Mouse (Mus musculus): Measurements from ENCODE around the gene Runx3. TPM values are rescaled to one million over a fixed set of nuclear protein-coding genes. Genes with fewer than 3 reads are reported as not detected.
A peak's percentile ranks its signal among the peaks of the same experiment; 100 is the strongest.

Runx3 gene
- polyA plus RNA-seq, 1 experiment = 20.8 TPM

DNA sequence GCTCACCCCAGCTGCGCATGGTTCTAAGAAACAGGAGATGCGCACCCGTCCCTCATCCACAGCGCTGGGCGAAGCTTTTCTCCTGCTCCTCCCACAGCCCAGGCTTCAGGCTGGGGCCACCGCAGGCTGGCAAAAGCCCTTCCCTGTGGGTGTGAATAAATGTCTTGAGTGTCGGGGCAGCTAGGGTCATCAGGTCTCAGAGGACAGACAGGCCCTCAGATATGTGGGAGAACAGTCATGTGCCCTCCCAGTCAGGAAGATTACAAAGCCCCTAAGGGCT is 39.9 kb upstream of the Runx3 start:
- no peak overlapping the region for H3K4me3 ChIP-seq (replicated peaks; ENCODE audit: control insufficient read depth, low read depth, low read length)
- H3K27ac ChIP-seq (ENCODE audit: control insufficient read depth, insufficient read depth, low read depth, low read length, poor library complexity) = no peak overlapping the region
- H3K4me1 ChIP-seq (ENCODE audit: control insufficient read depth, insufficient read depth, low read length) = no peaks in the 10 kb centered on the region; the same call in 1 of the 2 replicates
- 18% methylated on average over 7 of the region's 7 CpGs for WGBS
- TF ChIP-seq CTCF (IDR thresholded peaks at IDR 0.05; ENCODE audit: control insufficient read depth, insufficient read depth, low read length) (no peak), POLR2A (IDR thresholded peaks at IDR 0.05; ENCODE audit: borderline replicate concordance, control insufficient read depth, low read depth, low read length) (no peak)

DNA sequence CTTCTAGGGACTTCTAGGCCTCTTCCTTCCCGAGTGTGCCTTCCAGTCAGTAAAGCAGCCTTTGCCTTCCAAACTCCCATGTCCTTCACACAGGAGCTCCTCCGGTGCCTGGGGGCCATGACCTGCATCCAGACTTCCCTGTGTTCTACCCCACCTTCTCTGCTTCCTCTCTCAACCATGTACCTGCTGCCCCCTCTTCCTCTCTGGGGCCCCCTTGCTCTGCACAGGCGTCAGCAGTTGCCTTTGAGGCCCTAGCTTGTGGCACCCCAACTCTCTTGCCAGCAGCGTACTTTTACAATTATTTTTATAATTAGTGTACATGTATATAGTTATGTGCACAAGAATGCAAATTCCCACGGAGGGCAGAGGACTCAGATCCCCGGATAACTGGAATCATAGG is 37.4 kb upstream of the Runx3 start:
- TF ChIP-seq POLR2A (IDR thresholded peaks at IDR 0.05; ENCODE audit: borderline replicate concordance, control insufficient read depth, low read depth, low read length) (no peak), CTCF (IDR thresholded peaks at IDR 0.05; ENCODE audit: control insufficient read depth, insufficient read depth, low read length) (no peak)
- H3K4me3 ChIP-seq (replicated peaks; ENCODE audit: control insufficient read depth, low read depth, low read length) = no peak overlapping the region
- H3K4me1 ChIP-seq (ENCODE audit: control insufficient read depth, insufficient read depth, low read length) = no peaks in the 10 kb centered on the region; the same call in 1 of the 2 replicates
- WGBS = 44% methylated on average over 6 of the region's 6 CpGs
- no peak overlapping the region for H3K27ac ChIP-seq (ENCODE audit: control insufficient read depth, insufficient read depth, low read depth, low read length, poor library complexity)

DNA sequence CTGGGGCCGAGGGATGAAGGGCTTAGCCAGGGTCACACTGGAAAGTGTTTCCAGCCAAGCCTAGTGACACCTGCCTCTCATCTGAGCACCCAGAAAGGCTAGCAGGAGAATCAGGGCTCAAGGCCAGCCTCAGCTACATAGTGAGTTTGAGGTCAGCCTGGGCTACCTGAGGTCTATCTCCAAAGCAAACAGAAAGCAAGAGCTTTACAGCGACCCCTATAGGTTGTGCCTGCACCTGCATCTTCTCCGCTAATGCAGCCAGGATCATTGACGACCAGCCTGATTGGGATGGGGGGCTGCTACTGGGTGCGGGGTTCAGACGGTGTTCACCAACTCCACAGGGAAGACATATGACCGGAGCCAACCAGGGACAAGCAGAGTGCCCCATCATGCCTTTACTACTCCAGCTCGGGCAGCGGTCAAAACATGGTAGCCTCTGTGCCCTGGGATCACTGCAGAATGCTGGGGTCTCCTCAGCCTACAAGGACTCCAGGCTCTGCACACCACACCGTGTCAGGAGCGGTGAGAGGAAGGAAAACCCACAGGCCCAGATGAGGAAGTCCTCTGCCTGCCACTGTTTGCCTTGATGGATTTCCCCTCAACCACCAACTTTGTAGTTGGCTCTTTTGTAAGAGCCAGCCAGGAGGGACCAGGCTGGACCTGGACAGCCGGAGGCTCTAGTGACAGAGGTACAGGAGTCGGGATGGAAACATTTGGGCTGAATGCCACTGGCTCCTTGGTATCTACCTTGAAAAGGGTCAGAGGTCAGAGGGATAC is 35.2 kb upstream of the Runx3 start:
- Histone ChIP-seq H3K4me3 (replicated peaks; ENCODE audit: control insufficient read depth, low read depth, low read length) (no peak overlapping the region), H3K4me1 (ENCODE audit: control insufficient read depth, insufficient read depth, low read length) (no peaks in the 10 kb centered on the region; the same call in 1 of the 2 replicates), H3K27ac (ENCODE audit: control insufficient read depth, insufficient read depth, low read depth, low read length, poor library complexity) (no peak overlapping the region)
- TF ChIP-seq CTCF (IDR thresholded peaks at IDR 0.05; ENCODE audit: control insufficient read depth, insufficient read depth, low read length) = peak; percentile 38; the same call in 1 of the 2 replicates
- no peak for TF ChIP-seq POLR2A (IDR thresholded peaks at IDR 0.05; ENCODE audit: borderline replicate concordance, control insufficient read depth, low read depth, low read length)
- 26% methylated on average over 13 of the region's 13 CpGs for WGBS

DNA sequence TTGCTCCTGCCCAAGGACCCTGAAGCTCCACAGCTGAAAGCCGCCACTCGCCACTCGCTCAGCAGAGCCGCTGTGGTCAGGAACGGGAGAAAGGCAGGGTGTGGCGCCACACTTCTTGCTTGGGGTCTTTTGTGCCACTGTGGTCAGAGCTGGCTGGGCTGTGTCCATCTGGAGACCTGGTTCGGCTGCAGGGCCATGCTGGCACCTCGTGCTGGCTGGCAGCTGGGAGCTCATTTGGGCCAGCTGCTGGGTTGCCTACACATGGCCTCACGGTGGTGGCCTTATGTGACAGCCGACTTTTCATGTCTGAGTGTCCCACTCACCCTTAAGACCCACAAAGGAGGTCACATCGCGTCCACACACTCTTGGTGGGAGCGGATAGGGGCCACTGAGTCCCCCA is 29.8 kb upstream of the Runx3 start:
- Histone ChIP-seq H3K4me3 (replicated peaks; ENCODE audit: control insufficient read depth, low read depth, low read length) (no peak overlapping the region), H3K4me1 (ENCODE audit: control insufficient read depth, insufficient read depth, low read length) (no peaks in the 10 kb centered on the region; the same call in none of the 2 replicates), H3K27ac (ENCODE audit: control insufficient read depth, insufficient read depth, low read depth, low read length, poor library complexity) (no peak overlapping the region)
- WGBS = 52% methylated on average over 13 of the region's 13 CpGs
- TF ChIP-seq POLR2A (IDR thresholded peaks at IDR 0.05; ENCODE audit: borderline replicate concordance, control insufficient read depth, low read depth, low read length) = no peak
- TF ChIP-seq CTCF (IDR thresholded peaks at IDR 0.05; ENCODE audit: control insufficient read depth, insufficient read depth, low read length) = no peak

DNA sequence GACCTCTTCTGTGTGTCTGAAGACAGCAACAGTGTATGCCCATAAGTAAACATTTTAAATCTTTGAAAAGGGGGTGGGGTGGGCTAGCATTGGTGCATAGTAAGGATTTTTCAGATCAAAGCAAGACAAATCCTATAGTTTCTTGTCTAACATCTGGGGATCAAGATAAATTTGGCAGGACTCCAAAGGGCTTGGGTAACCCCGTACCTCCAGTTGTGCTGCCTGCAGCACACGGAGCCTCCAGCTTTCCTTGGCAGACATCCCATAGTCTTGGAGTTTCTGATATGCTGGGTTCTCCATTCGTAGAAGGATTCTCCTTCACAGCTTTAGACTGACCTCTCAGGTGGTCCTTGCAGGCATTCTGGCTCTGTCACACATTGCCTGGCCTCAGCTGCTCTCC is 27.6 kb upstream of the Runx3 start:
- 30% methylated on average over 3 of the region's 3 CpGs for WGBS
- Histone ChIP-seq H3K4me1 (ENCODE audit: control insufficient read depth, insufficient read depth, low read length) (no peaks in the 10 kb centered on the region; the same call in 1 of the 2 replicates), H3K4me3 (replicated peaks; ENCODE audit: control insufficient read depth, low read depth, low read length) (no peak overlapping the region)

GRCm38 (mm10) chr4:135095693-135096092 is 24.8 kb upstream of the Runx3 start:
- Histone ChIP-seq H3K4me3 (replicated peaks; ENCODE audit: control insufficient read depth, low read depth, low read length) (no peak overlapping the region), H3K27ac (ENCODE audit: control insufficient read depth, insufficient read depth, low read depth, low read length, poor library complexity) (no peak overlapping the region), H3K4me1 (ENCODE audit: control insufficient read depth, insufficient read depth, low read length) (no peaks in the 10 kb centered on the region)
- TF ChIP-seq POLR2A (IDR thresholded peaks at IDR 0.05; ENCODE audit: borderline replicate concordance, control insufficient read depth, low read depth, low read length) = no peak
- no peak for TF ChIP-seq CTCF (IDR thresholded peaks at IDR 0.05; ENCODE audit: control insufficient read depth, insufficient read depth, low read length)
- WGBS = 42% methylated on average over 8 of the region's 8 CpGs

More for the DNA sequence above, 27.6 kb upstream of the Runx3 start:
- TF ChIP-seq CTCF (IDR thresholded peaks at IDR 0.05; ENCODE audit: control insufficient read depth, insufficient read depth, low read length) (no peak), POLR2A (IDR thresholded peaks at IDR 0.05; ENCODE audit: borderline replicate concordance, control insufficient read depth, low read depth, low read length) (no peak)
- H3K27ac ChIP-seq (ENCODE audit: control insufficient read depth, insufficient read depth, low read depth, low read length, poor library complexity) = no peak overlapping the region

DNA sequence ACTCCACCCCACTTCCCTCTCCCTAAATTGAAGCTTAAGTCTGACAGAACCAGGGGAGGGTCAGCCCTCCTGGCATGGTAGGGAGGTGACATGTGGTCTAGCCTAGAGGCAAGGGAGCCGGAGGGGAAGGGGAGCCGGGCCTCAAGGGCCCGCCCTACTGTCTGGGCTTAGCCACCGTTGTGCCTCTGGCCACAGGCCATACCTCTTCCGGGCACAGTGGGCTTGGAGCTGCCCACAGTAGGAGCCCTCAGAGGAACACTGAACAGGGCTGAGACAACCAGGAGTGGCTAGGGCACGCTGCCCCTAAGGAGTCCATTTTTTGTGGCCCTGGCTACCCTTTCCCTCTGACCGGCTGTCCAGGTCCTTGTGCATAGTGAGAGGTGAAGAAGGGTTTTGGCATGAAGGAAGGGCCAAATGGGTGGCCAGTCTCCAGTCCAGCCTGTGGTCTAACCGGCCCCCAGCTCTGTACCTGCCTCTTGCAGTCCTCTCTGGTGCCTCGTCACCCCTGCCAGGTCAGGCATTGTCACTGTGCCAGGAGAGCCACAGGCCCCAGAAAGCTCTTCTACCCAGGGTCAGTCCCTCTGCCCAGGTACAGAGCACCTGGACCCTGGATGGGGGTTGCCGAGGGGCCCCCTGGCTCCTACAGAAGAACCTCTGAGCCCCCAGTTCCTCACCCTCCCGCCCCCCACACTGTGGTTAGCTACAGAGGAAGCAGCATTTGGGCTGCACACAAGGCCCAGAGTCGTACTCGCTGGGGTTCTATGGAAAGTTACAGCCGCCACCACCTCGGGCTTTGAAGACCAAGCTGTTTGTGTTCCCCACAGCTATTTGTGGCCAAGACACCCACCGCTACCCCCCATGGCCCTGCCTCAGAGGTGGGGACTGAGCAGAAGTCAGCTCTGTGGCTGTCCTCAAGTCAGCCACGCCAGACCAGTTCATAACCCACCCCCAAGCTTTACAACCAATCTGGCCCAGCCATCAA is 22.3 kb upstream of the Runx3 start:
- H3K27ac ChIP-seq (ENCODE audit: control insufficient read depth, insufficient read depth, low read depth, low read length, poor library complexity) = no peak overlapping the region
- WGBS = 14% methylated on average over 17 of the region's 17 CpGs
- no peaks in the 10 kb centered on the region for H3K4me1 ChIP-seq (ENCODE audit: control insufficient read depth, insufficient read depth, low read length)
- H3K4me3 ChIP-seq (replicated peaks; ENCODE audit: control insufficient read depth, low read depth, low read length) = no peak overlapping the region
- TF ChIP-seq POLR2A (IDR thresholded peaks at IDR 0.05; ENCODE audit: borderline replicate concordance, control insufficient read depth, low read depth, low read length) = no peak
- TF ChIP-seq CTCF (IDR thresholded peaks at IDR 0.05; ENCODE audit: control insufficient read depth, insufficient read depth, low read length) = no peak
